Mouse (Mus musculus) lung, postnatal 0 days (tissue): ENCODE measurements around the gene Gmfg. TPM values are rescaled to one million over a fixed set of nuclear protein-coding genes. Genes with fewer than 3 reads are reported as not detected.
A peak's percentile ranks its signal among the peaks of the same experiment; 100 is the strongest.

ENCODE experiments used
- ATAC-seq: fragments of 200-750 bp; cut with Nextera tagmentation; 2 replicates; pipeline ENCODE4 v1.8.0; 2017; ENCODE audit warnings: moderate library complexity
- DNase-seq: peaks from one replicate; pipeline ENCODE4 v3.0.0-alpha.2; 2016; ENCODE audit warnings: low spot score
- H3K27ac ChIP-seq: fragments of 300-500 bp; sonication (generic); 2 replicates; pipeline ENCODE4 v1.5.1; 2014; ENCODE audit warnings: antibody characterized with exemption, mild to moderate bottlenecking, low read length, mixed read lengths
- H3K27me3 ChIP-seq: fragments of 300-500 bp; sonication (generic); replicated peaks from 2 replicates; pipeline ENCODE4 v1.6.1; 2014; ENCODE audit warnings: low read length, mixed read lengths; ENCODE audit not compliant: insufficient read depth
- H3K36me3 ChIP-seq: fragments of 300-500 bp; sonication (generic); 2 replicates; pipeline ENCODE4 v1.6.1; 2014; ENCODE audit warnings: low read length, mixed read lengths; ENCODE audit not compliant: insufficient read depth
- H3K4me1 ChIP-seq: fragments of 300-500 bp; sonication (generic); 2 replicates; pipeline ENCODE4 v1.6.1; 2014; ENCODE audit warnings: antibody characterized with exemption, low read depth, low read length, mixed read lengths; ENCODE audit not compliant: insufficient read depth
- H3K4me2 ChIP-seq: fragments of 300-500 bp; sonication (generic); replicated peaks from 2 replicates; pipeline ENCODE4 v1.6.1; 2014; ENCODE audit warnings: low read depth, mild to moderate bottlenecking, low read length, moderate library complexity, mixed read lengths
- H3K4me3 ChIP-seq: fragments of 300-500 bp; sonication (generic); 2 replicates; pipeline ENCODE4 v1.5.1; 2014; ENCODE audit warnings: low read depth, low read length
- H3K9ac ChIP-seq: fragments of 300-500 bp; sonication (generic); replicated peaks from 2 replicates; pipeline ENCODE4 v1.6.1; 2014; ENCODE audit warnings: low read depth, mild to moderate bottlenecking
- H3K9me3 ChIP-seq: fragments of 300-500 bp; sonication (generic); 2 replicates; pipeline ENCODE4 v1.6.1; 2016; ENCODE audit warnings: low read length, mixed read lengths
- CTCF ChIP-seq: IDR thresholded peaks from 2 replicates; pipeline ENCODE4 v1.5.1; 2016; ENCODE audit warnings: antibody characterized with exemption, mild to moderate bottlenecking
- EP300 ChIP-seq: IDR thresholded peaks from 2 replicates; pipeline ENCODE4 v1.6.1; 2016; ENCODE audit warnings: antibody characterized with exemption, mild to moderate bottlenecking, control low read depth
- WGBS: fragments of 180-500 bp; shearing (Covaris S2); extraction: QIAGEN DNeasy Blood & Tissue Kit; methylation state at CpG from one replicate; pipeline ENCODE4 v1.1.7; 2014; 5-methylcytosine and 5-hydroxymethylcytosine counted together
- polyA plus RNA-seq: library from polyadenylated mRNA; unstranded; fragments of >200 nt; fragmentation: Nextera tagmentation; extraction: Ambion mirVana; gene quantifications from 2 replicates; pipeline ENCODE4 v1.2.1, GENCODE M21; 2015

Gene Gmfg
- polyA plus RNA-seq, 1 experiment from 2014 or later = 81.0 TPM

DNA sequence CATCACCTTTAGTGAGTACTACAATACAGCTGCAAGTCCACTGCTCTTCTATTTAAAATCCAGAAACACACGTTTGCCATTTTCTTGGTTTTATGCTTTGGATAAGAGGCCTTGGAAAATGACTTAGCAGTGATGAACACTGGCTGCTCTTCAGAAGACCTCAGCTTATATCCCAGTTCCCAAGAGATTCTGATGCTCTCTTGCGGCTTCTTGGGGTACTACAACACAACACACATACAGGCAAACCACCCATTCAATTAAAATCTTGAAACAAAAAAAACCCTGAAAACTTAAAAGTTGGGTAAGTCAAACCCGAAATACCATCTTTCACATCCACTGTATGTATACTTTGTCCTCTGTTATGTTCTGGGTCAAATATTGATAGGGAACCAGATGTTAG lies 39.2 kb upstream of the Gmfg start:
- peak; percentile 59 for DNase-seq
- H3K36me3 ChIP-seq = peaks cover 36% of the 10 kb centered on the region
- WGBS = 55% methylated on average over 3 of the region's 3 CpGs

DNA sequence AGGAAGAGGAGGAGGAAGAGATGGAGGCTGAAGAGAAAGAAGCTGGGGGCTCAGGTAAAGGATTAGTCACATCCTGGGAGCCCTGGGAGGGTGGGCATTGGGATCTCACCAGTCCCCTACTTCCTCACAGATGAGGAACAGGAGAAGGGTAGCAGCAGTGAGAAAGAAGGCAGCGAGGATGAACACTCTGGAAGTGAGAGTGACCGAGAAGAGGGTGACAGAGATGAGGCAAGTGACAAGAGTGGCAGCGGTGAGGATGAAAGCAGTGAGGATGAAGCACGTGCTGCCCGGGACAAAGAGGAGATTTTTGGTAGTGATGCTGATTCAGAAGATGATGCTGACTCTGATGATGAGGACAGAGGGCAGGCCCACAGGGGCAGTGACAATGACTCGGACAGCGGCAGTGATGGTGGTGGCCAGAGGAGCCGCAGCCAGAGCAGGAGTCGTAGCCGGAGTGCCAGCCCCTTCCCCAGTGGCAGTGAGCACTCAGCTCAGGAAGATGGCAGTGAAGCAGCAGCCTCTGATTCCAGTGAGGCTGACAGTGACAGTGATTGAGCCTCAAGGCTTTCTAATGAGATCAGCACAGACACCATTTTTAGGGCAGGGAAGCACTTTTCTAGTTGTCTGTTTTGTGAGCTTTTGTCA lies 38.4 kb upstream of the Gmfg start:
- TF ChIP-seq CTCF = no peak
- no peak for TF ChIP-seq EP300
- Histone ChIP-seq H3K27ac (no peak overlapping the region), H3K9me3 (no peaks in the 10 kb centered on the region), H3K9ac (no peak overlapping the region), H3K27me3 (no peaks in the 10 kb centered on the region), H3K4me2 (no peak overlapping the region), H3K36me3 (peaks cover 44% of the 10 kb centered on the region), H3K4me1 (no peaks in the 10 kb centered on the region), H3K4me3 (no peak overlapping the region)
- no peak for ATAC-seq
- no peak for DNase-seq
- WGBS = 83% methylated on average over 10 of the region's 10 CpGs

More for the DNA sequence above, 39.2 kb upstream of the Gmfg start:
- H3K9me3 ChIP-seq = no peaks in the 10 kb centered on the region
- TF ChIP-seq EP300 = no peak
- peak; percentile 58 for TF ChIP-seq CTCF
- no peak overlapping the region for H3K9ac ChIP-seq
- H3K27ac ChIP-seq = no peak overlapping the region
- peaks cover 5% of the 10 kb centered on the region; the same call in 1 of the 2 replicates for H3K4me1 ChIP-seq
- H3K4me3 ChIP-seq = no peak overlapping the region
- H3K27me3 ChIP-seq = no peaks in the 10 kb centered on the region
- ATAC-seq = no peak
- H3K4me2 ChIP-seq = no peak overlapping the region

DNA sequence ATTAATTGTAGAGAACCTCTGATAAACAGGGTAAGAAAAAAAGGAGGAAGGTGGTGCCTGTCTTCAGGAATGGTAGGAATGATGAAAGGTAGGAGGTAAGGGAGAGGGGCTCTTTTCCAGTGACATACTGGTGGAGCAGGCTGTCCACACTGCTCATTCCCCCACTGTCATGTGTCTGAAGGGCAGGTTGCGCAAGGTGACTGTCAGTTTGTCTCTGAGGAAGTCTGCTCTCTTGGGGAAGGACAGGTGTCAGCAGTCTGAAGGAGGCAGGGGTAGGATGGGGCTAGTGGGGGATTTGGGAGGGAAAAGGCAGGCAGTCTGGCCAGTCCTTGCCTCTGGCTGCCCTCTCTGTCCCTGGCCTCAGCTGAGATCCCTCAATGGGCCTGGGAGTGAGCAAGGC lies 36.2 kb upstream of the Gmfg start:
- no peaks in the 10 kb centered on the region for H3K4me1 ChIP-seq
- no peak overlapping the region for H3K4me3 ChIP-seq
- no peaks in the 10 kb centered on the region for H3K27me3 ChIP-seq
- TF ChIP-seq EP300 (no peak), CTCF (no peak)
- ATAC-seq (no peak), DNase-seq (peak; percentile 23)
- H3K36me3 ChIP-seq = peaks cover 53% of the 10 kb centered on the region
- no peak overlapping the region for H3K27ac ChIP-seq
- no peak overlapping the region for H3K9ac ChIP-seq
- 100% methylated on average over 1 of the region's 1 CpGs for WGBS
- H3K9me3 ChIP-seq = no peaks in the 10 kb centered on the region
- no peak overlapping the region for H3K4me2 ChIP-seq

DNA sequence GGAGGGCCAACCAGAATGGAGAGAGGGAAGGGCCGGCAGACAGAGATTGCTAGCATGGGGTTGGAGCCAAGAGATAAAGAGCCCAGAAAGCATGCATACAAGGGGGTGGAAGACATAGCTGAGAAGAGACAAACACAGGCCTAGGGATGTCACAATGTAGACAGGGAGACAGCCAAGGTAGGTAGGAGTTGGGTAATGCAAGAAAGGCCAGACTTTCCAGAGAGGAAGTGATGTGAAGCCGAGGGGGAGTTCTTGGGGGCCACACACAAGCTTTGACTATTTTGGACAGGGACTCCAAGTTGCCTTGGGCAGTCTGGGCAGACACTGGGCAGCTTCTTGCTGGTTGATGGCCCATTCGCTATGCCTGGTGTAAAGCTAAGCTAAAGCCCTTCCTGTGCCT lies 35.3 kb upstream of the Gmfg start:
- Histone ChIP-seq H3K27ac (no peak overlapping the region), H3K27me3 (no peaks in the 10 kb centered on the region), H3K9me3 (no peaks in the 10 kb centered on the region), H3K4me2 (no peak overlapping the region), H3K36me3 (peaks cover 55% of the 10 kb centered on the region), H3K4me1 (no peaks in the 10 kb centered on the region), H3K9ac (no peak overlapping the region), H3K4me3 (no peak overlapping the region)
- TF ChIP-seq EP300 = no peak
- no peak for TF ChIP-seq CTCF
- 68% methylated on average over 3 of the region's 3 CpGs for WGBS
- ATAC-seq (no peak), DNase-seq (no peak)

DNA sequence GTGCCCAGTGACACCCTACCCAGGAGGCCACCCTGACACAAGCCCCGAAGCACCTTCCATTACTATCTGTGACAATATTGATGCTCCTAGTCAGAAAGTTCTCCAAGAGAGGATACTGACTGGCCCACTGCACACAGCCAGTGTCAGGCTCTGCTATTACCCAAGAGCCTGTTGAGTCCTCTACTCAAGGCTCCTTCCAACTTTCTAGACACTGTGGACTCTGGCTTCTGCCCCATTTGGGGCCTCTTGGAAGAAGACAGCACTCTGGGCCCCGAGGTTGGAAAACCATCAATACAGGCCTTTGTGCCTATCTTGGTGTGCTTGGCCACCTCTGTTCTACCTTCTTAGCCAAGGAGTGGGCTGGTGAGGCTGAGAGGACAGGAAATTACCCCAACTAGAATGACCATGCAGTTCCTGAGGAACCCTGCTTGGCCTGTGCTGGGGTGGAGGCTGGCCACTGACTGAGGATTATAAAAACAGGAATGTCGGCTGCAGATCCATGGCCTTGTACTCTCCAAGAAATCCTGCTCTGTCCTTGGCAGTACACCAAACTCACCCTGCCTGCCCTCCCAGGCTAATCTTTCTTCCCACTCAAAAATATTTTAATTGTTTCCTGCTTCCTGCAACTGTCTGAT lies 26.3 kb upstream of the Gmfg start:
- WGBS = 57% methylated on average over 3 of the region's 3 CpGs
- Histone ChIP-seq H3K27me3 (no peaks in the 10 kb centered on the region), H3K27ac (peak overlapping the region; percentile 43; the same call in 1 of the 2 replicates), H3K4me3 (no peak overlapping the region), H3K4me1 (peaks cover 4% of the 10 kb centered on the region; the same call in 1 of the 2 replicates), H3K4me2 (no peak overlapping the region), H3K9me3 (no peaks in the 10 kb centered on the region), H3K36me3 (peaks cover 31% of the 10 kb centered on the region), H3K9ac (no peak overlapping the region)
- TF ChIP-seq CTCF (no peak), EP300 (no peak)
- peak; percentile 54 for DNase-seq
- ATAC-seq = peak; percentile 68

DNA sequence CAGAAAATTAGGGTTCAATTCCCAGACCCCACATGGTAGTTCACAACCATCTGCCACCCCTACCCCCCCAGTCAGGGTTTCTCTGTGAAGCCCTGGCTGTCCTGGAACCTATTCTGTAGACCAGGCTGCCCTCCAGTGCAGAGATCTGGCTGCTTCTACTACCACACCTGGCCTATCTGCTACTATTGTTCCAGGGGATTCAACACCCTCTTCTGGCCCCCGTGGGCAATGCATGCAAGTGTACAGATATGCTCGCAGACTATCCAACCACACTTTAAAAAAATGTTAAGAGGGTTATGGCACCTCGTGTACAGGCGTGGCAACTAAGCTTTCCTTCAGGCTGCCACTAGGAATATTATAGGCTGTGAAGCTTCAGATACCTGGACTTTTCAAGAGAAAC lies 24.4 kb upstream of the Gmfg start:
- 69% methylated on average over 4 of the region's 4 CpGs for WGBS
- no peak for DNase-seq
- Histone ChIP-seq H3K36me3 (peaks cover 13% of the 10 kb centered on the region; the same call in 1 of the 2 replicates), H3K4me1 (peaks cover 4% of the 10 kb centered on the region; the same call in 1 of the 2 replicates), H3K4me2 (no peak overlapping the region), H3K27ac (no peak overlapping the region), H3K4me3 (no peak overlapping the region), H3K9me3 (no peaks in the 10 kb centered on the region), H3K9ac (no peak overlapping the region), H3K27me3 (no peaks in the 10 kb centered on the region)
- no peak for ATAC-seq
- TF ChIP-seq CTCF (peak; percentile 16; the same call in 1 of the 2 replicates), EP300 (no peak)
